Mouse (Mus musculus) G1E (cell line): Measurements from ENCODE around the gene Mea1. TPM values are rescaled to one million over a fixed set of nuclear protein-coding genes. Genes with fewer than 3 reads are reported as not detected.
A peak's percentile ranks its signal among the peaks of the same experiment; 100 is the strongest.

Experiments used
- ATAC-seq: 2 replicates; pipeline ENCODE4 v1.8.0; 2016; ENCODE audit warnings: mild to moderate bottlenecking; ENCODE audit not compliant: insufficient number of reproducible peaks, poor library complexity, low FRiP score, severe bottlenecking; ENCODE audit errors: extremely low read depth
- DNase-seq: peaks from one replicate; pipeline ENCODE4 v3.0.0; 2012; ENCODE audit warnings: low spot score
- H3K27me3 ChIP-seq: 2 replicates; pipeline ENCODE4 v1.6.1; 2012; ENCODE audit warnings: mild to moderate bottlenecking, low read length, inconsistent platforms; ENCODE audit not compliant: insufficient read depth
- H3K36me3 ChIP-seq: replicated peaks from 2 replicates; pipeline ENCODE3; 2012; ENCODE audit warnings: mild to moderate bottlenecking, inconsistent platforms
- H3K4me1 ChIP-seq: 2 replicates; pipeline ENCODE4 v1.6.1; 2012; ENCODE audit warnings: low read depth, low read length, inconsistent platforms, mixed read lengths; ENCODE audit not compliant: insufficient read depth
- H3K4me3 ChIP-seq: 2 replicates; pipeline ENCODE4 v1.5.1; 2012; ENCODE audit warnings: low read depth, mild to moderate bottlenecking, inconsistent platforms, low read length, moderate library complexity, mixed read lengths
- H3K9me3 ChIP-seq: replicated peaks from 2 replicates; pipeline ENCODE4 v1.6.1; 2012; ENCODE audit warnings: inconsistent platforms
- CTCF ChIP-seq: IDR thresholded peaks from 2 replicates; pipeline ENCODE4 v1.5.1; 2012; ENCODE audit warnings: low read depth, low read length, inconsistent platforms, mixed read lengths
- GATA1 ChIP-seq: IDR thresholded peaks from 2 replicates; pipeline ENCODE4 v1.6.1; 2012; ENCODE audit warnings: borderline replicate concordance, low read length, inconsistent platforms, mixed read lengths
- GATA2 ChIP-seq: IDR thresholded peaks from 2 replicates; pipeline ENCODE4 v1.6.1; 2012; ENCODE audit warnings: low read depth, low read length, inconsistent platforms, borderline replicate concordance
- POLR2AphosphoS5 ChIP-seq: IDR thresholded peaks from 2 replicates; pipeline ENCODE4 v1.6.1; 2012; ENCODE audit warnings: low read depth, low read length, inconsistent platforms; ENCODE audit not compliant: insufficient replicate concordance
- TAL1 ChIP-seq: conservative IDR thresholded peaks from 2 replicates; pipeline ENCODE4 v1.6.1; 2012; ENCODE audit warnings: low read depth, low read length, inconsistent platforms, mixed read lengths
- polyA plus RNA-seq: library from polyadenylated mRNA; stranded (reverse); fragments of >175 nt; gene quantifications from 2 replicates; pipeline ENCODE4 v1.2.3, GENCODE M21; 2012
- total RNA-seq, 2 experiments: library from RNA; stranded (forward) in 1 of 2; stranded (reverse) in 1 of 2; fragments of 200-1000 nt in 1 of 2; fragments of >200 nt in 1 of 2; fragmentation: Nextera tagmentation in 1 of 2; gene quantifications; 2 replicates each; pipeline ENCODE4 v1.2.3; 2014 to 2017

Mea1 gene
- total and polyA plus RNA-seq, 3 experiments: 42.4 to 105 (median 79.5) TPM

DNA sequence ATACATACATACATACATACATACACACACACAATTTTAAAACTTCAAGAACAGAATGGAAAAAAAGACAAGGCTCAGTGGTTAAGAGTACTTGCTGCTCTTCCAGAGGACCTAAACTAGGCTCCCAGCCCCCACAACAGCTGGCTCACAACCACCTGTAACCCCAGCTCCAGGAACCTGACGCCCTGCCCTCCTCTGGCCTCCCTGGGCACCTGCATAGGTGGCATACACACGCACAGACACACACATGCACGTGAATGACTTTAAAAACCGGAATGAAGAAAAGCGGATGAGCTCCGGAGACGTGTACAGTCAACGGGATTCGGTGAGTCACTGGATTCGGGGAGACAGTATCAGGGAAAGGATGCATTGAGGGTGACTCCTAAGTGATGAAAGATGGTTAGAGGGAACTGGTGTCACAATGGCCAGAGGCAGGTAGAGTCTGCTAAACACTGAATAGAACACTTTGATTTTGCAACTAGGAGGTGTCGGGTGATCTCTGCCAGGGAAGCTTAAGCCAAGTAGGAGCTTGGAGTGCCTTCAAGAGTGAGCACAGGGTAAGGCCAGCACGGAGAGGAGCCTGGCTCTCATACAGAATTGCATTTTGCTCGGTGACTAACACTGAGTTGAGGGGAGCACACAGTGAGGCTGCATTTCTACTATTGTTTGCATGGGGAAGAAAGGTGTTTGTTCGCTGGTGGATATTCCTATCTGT, 27.9 kb downstream of the Mea1 start:
- TF ChIP-seq GATA2 (no peak), CTCF (no peak), GATA1 (no peak), TAL1 (no peak), POLR2AphosphoS5 (no peak)
- no peak for DNase-seq
- Histone ChIP-seq H3K27me3 (peaks cover 2% of the 10 kb centered on the region; the same call in 1 of the 2 replicates), H3K36me3 (peaks cover 19% of the 10 kb centered on the region), H3K4me3 (no peak overlapping the region), H3K4me1 (peaks cover 47% of the 10 kb centered on the region), H3K9me3 (0 out of 2 replicates have a peak, but pooled peaks cover 1% of the 10 kb centered on the region)
- ATAC-seq: no peak

DNA sequence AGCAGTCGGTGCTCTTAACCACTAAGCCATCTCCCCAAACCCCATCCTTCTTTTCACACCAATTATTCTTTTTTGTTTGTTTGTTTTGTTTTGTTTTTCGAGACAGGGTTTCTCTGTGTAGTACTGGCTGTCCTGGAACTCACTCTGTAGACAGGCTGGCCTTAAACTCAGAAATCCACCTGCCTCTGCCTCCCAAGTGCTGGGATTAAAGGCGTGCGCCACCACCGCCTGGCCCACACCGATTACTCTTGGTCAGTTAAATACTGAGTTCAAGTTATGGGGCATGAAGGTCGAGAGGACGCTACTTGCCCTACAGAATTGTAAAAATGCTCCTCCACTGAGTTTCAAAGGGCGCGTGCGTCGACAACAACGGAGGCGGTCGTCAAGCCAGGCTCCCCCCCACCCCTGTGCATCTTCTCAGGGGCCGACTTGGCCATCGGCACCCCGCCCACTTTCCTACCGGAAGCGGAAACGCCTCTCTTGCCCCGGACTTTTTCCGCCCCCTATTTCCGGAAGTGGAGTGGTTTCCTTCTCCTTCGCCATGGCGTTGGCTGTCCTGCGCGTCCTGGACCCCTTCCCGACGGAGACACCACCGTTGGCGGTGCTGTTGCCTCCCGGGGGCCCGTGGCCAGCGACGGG, 32.5 kb downstream of the Mea1 start, which contains the start of gene Pex6:
Gene Pex6 (plus strand): TSS at position 505 of the 639 bp plus-strand sequence.
- Histone ChIP-seq H3K9me3 (0 out of 2 replicates have a peak, but pooled peaks cover 1% of the 10 kb centered on the region), H3K4me3 (peak within 1 kb of the TSS; percentile 96), H3K27me3 (peaks cover 2% of the 10 kb centered on the region; the same call in 1 of the 2 replicates), H3K36me3 (peaks cover 29% of the 10 kb centered on the region), H3K4me1 (peaks cover 43% of the 10 kb centered on the region)
- DNase-seq: peak; percentile 95
- TF ChIP-seq CTCF: no peak
- TF ChIP-seq GATA1: no peak
- no peak for TF ChIP-seq TAL1
- TF ChIP-seq POLR2AphosphoS5: no peak
- no peak for TF ChIP-seq GATA2
- ATAC-seq: peak; percentile 86

DNA sequence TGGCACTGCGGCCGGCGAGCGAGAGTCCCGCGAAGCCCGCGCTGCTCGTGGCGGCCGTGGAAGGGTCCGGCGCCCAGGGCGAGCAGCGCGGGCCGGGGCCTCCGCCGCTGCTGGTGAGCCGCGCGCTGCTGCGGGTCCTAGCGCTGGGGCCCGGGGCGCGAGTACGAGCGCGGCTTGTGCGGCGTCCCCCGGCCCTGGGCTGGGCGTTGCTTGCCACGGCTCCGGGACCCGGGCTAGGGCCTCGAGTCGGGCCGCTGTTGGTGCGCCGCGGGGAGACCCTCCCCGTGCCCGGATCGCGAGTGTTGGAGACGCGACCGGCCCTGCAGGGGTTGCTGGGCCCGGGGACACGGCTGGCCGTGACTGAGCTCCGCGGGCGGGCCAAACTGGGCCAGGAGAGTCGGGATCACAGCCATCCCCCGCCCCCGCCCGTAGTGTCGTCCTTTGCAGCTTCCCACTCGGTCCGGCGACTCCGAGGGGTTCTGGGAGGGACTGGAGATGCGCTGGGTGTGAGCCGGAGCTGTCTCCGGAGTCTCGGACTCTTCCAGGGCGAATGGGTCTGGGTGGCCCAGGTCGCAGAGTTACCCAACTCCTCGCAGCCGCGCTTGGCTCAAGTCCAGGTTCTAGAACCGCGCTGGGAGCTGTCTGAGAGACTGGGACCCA, 33.1 kb downstream of the Mea1 start:
- Histone ChIP-seq H3K4me1 (peaks cover 39% of the 10 kb centered on the region), H3K36me3 (peaks cover 36% of the 10 kb centered on the region), H3K9me3 (0 out of 2 replicates have a peak, but pooled peaks cover 1% of the 10 kb centered on the region), H3K27me3 (no peaks in the 10 kb centered on the region), H3K4me3 (peak overlapping the region; percentile 96)
- TF ChIP-seq CTCF: no peak
- no peak for TF ChIP-seq GATA2
- no peak for TF ChIP-seq TAL1
- DNase-seq (peak; percentile 38), ATAC-seq (no peak)

DNA sequence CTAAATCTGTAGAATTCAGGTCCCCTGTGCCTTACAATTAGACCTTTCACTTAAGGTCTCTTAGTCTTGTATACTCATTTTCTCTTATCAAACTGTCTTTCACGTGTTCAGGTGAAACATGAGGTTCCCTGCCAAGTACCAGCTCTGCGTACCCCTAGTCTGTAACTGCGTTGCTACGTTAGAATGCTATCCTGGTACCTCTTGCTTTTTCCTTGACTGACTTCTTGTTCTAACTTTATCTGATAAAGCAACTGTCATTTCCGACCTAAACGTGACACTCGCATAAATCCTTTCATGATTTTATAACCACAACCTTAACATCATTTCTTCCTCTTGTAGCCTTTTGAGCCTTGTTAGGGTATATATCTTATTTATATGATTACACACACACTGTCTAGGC, 33.8 kb downstream of the Mea1 start:
- H3K9me3 ChIP-seq: 0 out of 2 replicates have a peak, but pooled peaks cover 1% of the 10 kb centered on the region
- TF ChIP-seq GATA2 (no peak), TAL1 (no peak), CTCF (no peak), POLR2AphosphoS5 (no peak), GATA1 (no peak)
- H3K27me3 ChIP-seq: no peaks in the 10 kb centered on the region
- no peak for DNase-seq
- H3K4me1 ChIP-seq: peaks cover 39% of the 10 kb centered on the region
- ATAC-seq: no peak
- peak overlapping the region; percentile 96 for H3K4me3 ChIP-seq
- H3K36me3 ChIP-seq: peaks cover 41% of the 10 kb centered on the region

DNA sequence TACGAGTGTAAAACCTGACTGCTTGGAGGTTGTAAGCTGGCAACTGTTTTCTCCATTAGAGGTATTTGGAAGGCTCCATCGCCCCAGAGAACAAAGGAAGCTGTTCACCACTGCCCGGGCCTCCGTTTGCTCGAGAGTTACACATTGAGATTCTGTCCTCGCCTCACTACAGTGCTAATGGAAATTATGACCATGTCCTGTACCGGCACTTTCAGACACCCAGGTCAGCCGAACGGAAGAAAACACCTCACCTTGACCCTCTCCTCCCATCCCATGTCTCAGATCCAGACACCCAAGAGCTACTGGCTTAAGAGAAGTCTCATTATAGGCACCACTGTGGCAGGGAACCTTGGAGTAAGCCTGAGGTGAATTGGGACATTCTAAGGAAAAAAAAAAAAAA, 35.3 kb downstream of the Mea1 start:
- no peak for DNase-seq
- ATAC-seq: no peak
- TF ChIP-seq CTCF: no peak
- no peak for TF ChIP-seq GATA1
- no peak for TF ChIP-seq TAL1
- no peak for TF ChIP-seq GATA2
- TF ChIP-seq POLR2AphosphoS5: no peak
- H3K36me3 ChIP-seq: peaks cover 53% of the 10 kb centered on the region
- no peaks in the 10 kb centered on the region for H3K27me3 ChIP-seq
- peaks cover 39% of the 10 kb centered on the region for H3K4me1 ChIP-seq
- H3K4me3 ChIP-seq: no peak overlapping the region
- H3K9me3 ChIP-seq: 0 out of 2 replicates have a peak, but pooled peaks cover 1% of the 10 kb centered on the region
